In genomic region chr7:19809369-19809768, GRCm38 (mm10) we compare ENCODE assay signal across 9 mouse cellular contexts. TPM values are rescaled to one million over a fixed set of nuclear protein-coding genes. Genes with fewer than 3 reads are reported as not detected.
DNase-seq lines count a peak whose midpoint lies in the region; ATAC-seq and TF ChIP-seq lines count a peak whose summit lies in the region.
"Had no signal": no experiment of that assay in that cellular context is flagged by ENCODE, and none has a peak within 500 bp of the region (broad histone marks: within the 10 kb centered on the region; RNA-seq: fewer than 3 reads in every experiment).

No protein-coding gene starts in this region.

- TF ChIP-seq CTCF in layer of hippocampus, adult 2 months (conservative IDR thresholded peaks at IDR 0.05), result no peak

- peak overlapping the region; percentile 20; the same call in 1 of the 2 replicates for H3K4me3 ChIP-seq in layer of hippocampus, adult 2 months
- H3K4me3 ChIP-seq in brown adipose tissue, adult 24 weeks (ENCODE audit: insufficient read depth, low read depth, low read length), result no peak overlapping the region
- peak overlapping the region; percentile 13; the same call in 1 of the 2 replicates for H3K4me3 ChIP-seq in limb, embryonic 15.5 days

- peaks cover 55% of the 10 kb centered on the region for H3K27me3 ChIP-seq in limb, embryonic 15.5 days

- H3K27ac ChIP-seq in layer of hippocampus, adult 2 months, result no peak overlapping the region
- H3K27ac ChIP-seq in brown adipose tissue, adult 24 weeks (replicated peaks; ENCODE audit: low read depth, low read length), result peak overlapping the region; percentile 64
- H3K27ac ChIP-seq in limb, embryonic 15.5 days, result no peak overlapping the region

- WGBS in limb, embryonic 15.5 days, result 5% methylated on average over 27 of the region's 27 CpGs

- H3K4me2 ChIP-seq in limb, embryonic 15.5 days, result peak overlapping the region; percentile 32

- no peaks in the 10 kb centered on the region for H3K9me3 ChIP-seq in limb, embryonic 15.5 days

- H3K9ac ChIP-seq in limb, embryonic 15.5 days, result no peak overlapping the region

- H3K4me1 ChIP-seq in brown adipose tissue, adult 24 weeks (ENCODE audit: control insufficient read depth, insufficient read depth, insufficient read length, low read length), result no peaks in the 10 kb centered on the region
- H3K4me1 ChIP-seq in limb, embryonic 15.5 days, result peaks cover 17% of the 10 kb centered on the region

- no peaks in the 10 kb centered on the region for H3K36me3 ChIP-seq in limb, embryonic 15.5 days

- no peak for ATAC-seq in limb, embryonic 15.5 days (ENCODE audit: insufficient number of reproducible peaks, low FRiP score, low TSS enrichment, low read depth)

- DNase-seq in layer of hippocampus, adult 2 months (ENCODE audit: low spot score in 2 of 2), result no peak
- no peak for DNase-seq in layer of hippocampus, postnatal 25 days (ENCODE audit: extremely low spot score in 1 of 2, low spot score in 1 of 2)
- peak; percentile 57 for DNase-seq in heart, postnatal 4 days
- DNase-seq in Muller cell, postnatal 12 days (ENCODE audit: inconsistent ontology term), result no peak
- no peak for DNase-seq in layer of hippocampus, postnatal 36 days
- no peak for DNase-seq in gastrocnemius, adult 8-10 months (ENCODE audit: low spot score in 2 of 2)

RNA-seq across cellular contexts. Expression of gene Cblc, which starts 12.8 kb away (rescaled TPM):
- not detected for total RNA-seq in layer of hippocampus, adult 2 months (2021)
- not detected for total RNA-seq in layer of hippocampus, postnatal 25 days (2021)
- polyA plus RNA-seq in brown adipose tissue, adult 24 weeks (2012; ENCODE audit: insufficient read depth, insufficient read length, missing spikeins), result 1.6 TPM in 1 of 2 replicates, not detected in the other
- total RNA-seq in heart, postnatal 4 days (2021), result not detected
- 14.6 and 15.2 TPM in 2 replicates for polyA plus RNA-seq in limb, embryonic 15.5 days (2015; fragmentation: Nextera tagmentation; extraction: Ambion mirVana)
- total RNA-seq in layer of hippocampus, postnatal 36 days (2021), result not detected
- not detected for total RNA-seq in gastrocnemius, adult 8-10 months (2022)
- total RNA-seq: hematopoietic stem cell, adult 5-6 weeks had no signal

RNA-seq across cellular contexts. Expression of gene Bcl3, which starts 13.2 kb away (rescaled TPM):
- under 1 TPM; 0.46 to 0.83 TPM for total RNA-seq in layer of hippocampus, adult 2 months (2021)
- total RNA-seq in layer of hippocampus, postnatal 25 days (2021), result under 1 TPM; 0.49 to 0.61 TPM
- polyA plus RNA-seq in brown adipose tissue, adult 24 weeks (2012; ENCODE audit: insufficient read depth, insufficient read length, missing spikeins), result 14.7 and 24.3 TPM in 2 replicates
- total RNA-seq in heart, postnatal 4 days (2021), result 1 to 10 TPM; 4.0 TPM
- polyA plus RNA-seq in limb, embryonic 15.5 days (2015; fragmentation: Nextera tagmentation; extraction: Ambion mirVana), result 3.9 and 4.4 TPM in 2 replicates
- total RNA-seq in layer of hippocampus, postnatal 36 days (2021), result 1 to 10 TPM in 1 of 2 experiments, under 1 TPM in 1; 0.32 to 1.4 TPM
- under 1 TPM; 0.58 to 0.62 (median 0.61) TPM for total RNA-seq in gastrocnemius, adult 8-10 months (2022)

RNA-seq across cellular contexts. Expression of gene Bcam, which starts 38.6 kb away (rescaled TPM):
- total RNA-seq in layer of hippocampus, adult 2 months (2021), result 10 to 100 TPM in 1 of 2 experiments, 1 to 10 TPM in 1; 9.2 to 14.8 TPM
- 10 to 100 TPM in 1 of 2 experiments, 1 to 10 TPM in 1; 8.7 to 11.4 TPM for total RNA-seq in layer of hippocampus, postnatal 25 days (2021)
- polyA plus RNA-seq in brown adipose tissue, adult 24 weeks (2012; ENCODE audit: insufficient read depth, insufficient read length, missing spikeins), result 7.6 and 20.8 TPM in 2 replicates
- 100 to 1,000 TPM; 263 to 285 TPM for total RNA-seq in heart, postnatal 4 days (2021)
- 120 and 150 TPM in 2 replicates for polyA plus RNA-seq in limb, embryonic 15.5 days (2015; fragmentation: Nextera tagmentation; extraction: Ambion mirVana)
- total RNA-seq in layer of hippocampus, postnatal 36 days (2021), result 1 to 10 TPM; 9.5 to 9.8 TPM
- 10 to 100 TPM; 16.7 to 24.4 (median 18.0) TPM for total RNA-seq in gastrocnemius, adult 8-10 months (2022)

RNA-seq across cellular contexts. Expression of gene Gm19345, which starts 42.4 kb away (rescaled TPM):
- total RNA-seq in layer of hippocampus, adult 2 months (2021), result 1 to 10 TPM in 1 of 2 experiments, under 1 TPM in 1; 0.86 to 1.6 TPM
- total RNA-seq in layer of hippocampus, postnatal 25 days (2021), result 1 to 10 TPM; 1.8 to 2.9 TPM
- not detected in 2 replicates for polyA plus RNA-seq in brown adipose tissue, adult 24 weeks (2012; ENCODE audit: insufficient read depth, insufficient read length, missing spikeins)
- total RNA-seq in heart, postnatal 4 days (2021), result not detected
- not detected in 2 replicates for polyA plus RNA-seq in limb, embryonic 15.5 days (2015; fragmentation: Nextera tagmentation; extraction: Ambion mirVana)
- total RNA-seq in layer of hippocampus, postnatal 36 days (2021), result 1 to 10 TPM; 1.2 to 1.9 TPM
- not detected for total RNA-seq in gastrocnemius, adult 8-10 months (2022)
- total RNA-seq: hematopoietic stem cell, adult 5-6 weeks had no signal

RNA-seq across cellular contexts. Expression of gene Ceacam16, which starts 51.7 kb away (rescaled TPM):
- not detected for total RNA-seq in layer of hippocampus, adult 2 months (2021)
- not detected for total RNA-seq in layer of hippocampus, postnatal 25 days (2021)
- not detected in 2 replicates for polyA plus RNA-seq in brown adipose tissue, adult 24 weeks (2012; ENCODE audit: insufficient read depth, insufficient read length, missing spikeins)
- under 1 TPM in 1 of 2 experiments, not detected in 1; 0.38 TPM for total RNA-seq in heart, postnatal 4 days (2021)
- polyA plus RNA-seq in limb, embryonic 15.5 days (2015; fragmentation: Nextera tagmentation; extraction: Ambion mirVana), result not detected in 2 replicates
- total RNA-seq in layer of hippocampus, postnatal 36 days (2021), result not detected
- total RNA-seq in gastrocnemius, adult 8-10 months (2022), result not detected

Comparison
In these comparisons a context has a peak if more than half of its experiments do, and no peak if none do; other contexts are left out.
1. RNA of gene Bcam, which starts 38.6 kb away (total RNA-seq): 263 to 285 TPM in heart, postnatal 4 days; 16.7 to 24.4 TPM in gastrocnemius, adult 8-10 months, 9.2 to 14.8 TPM in layer of hippocampus, adult 2 months, 8.7 to 11.4 TPM in layer of hippocampus, postnatal 25 days and 9.5 to 9.8 TPM in layer of hippocampus, postnatal 36 days; every median in the first group is over 10 times any median in the second.